Mouse (Mus musculus) E14TG2a.4 (cell line): ENCODE results near the gene Celf2.

Experiments used
- H3K27me3 ChIP-seq: 2 replicates; pipeline ENCODE4 v1.6.1; 2014; ENCODE audit warnings: low read length, control low read depth; ENCODE audit not compliant: insufficient read depth
- H3K36me3 ChIP-seq: 2 replicates; pipeline ENCODE4 v1.6.1; 2014; ENCODE audit warnings: low read length, control low read depth; ENCODE audit not compliant: insufficient read depth
- H3K4me1 ChIP-seq: replicated peaks from 2 replicates; pipeline ENCODE4 v1.6.1; 2014; ENCODE audit warnings: low read depth, low read length, control low read depth
- H3K4me3 ChIP-seq: replicated peaks from 2 replicates; pipeline ENCODE4 v1.5.1; 2014; ENCODE audit warnings: mild to moderate bottlenecking, low read length
- H3K9me3 ChIP-seq: 2 replicates; pipeline ENCODE4 v1.6.1; 2014; ENCODE audit warnings: low read length, control low read depth
- CTCF ChIP-seq: conservative IDR thresholded peaks from 2 replicates; pipeline ENCODE4 v1.5.1; 2014; ENCODE audit warnings: low read length
- NANOG ChIP-seq: IDR thresholded peaks from 2 replicates; pipeline ENCODE4 v1.6.1; 2014; ENCODE audit warnings: borderline replicate concordance, low read length, mixed read lengths
- POU5F1 ChIP-seq: IDR thresholded peaks from 2 replicates; pipeline ENCODE4 v1.6.1; 2014; ENCODE audit warnings: low read length, borderline replicate concordance

The Celf2 gene

GRCm38 (mm10) chr2:6923738-6924474, 585.5 kb downstream of the Celf2 start:
- no peak overlapping the region for H3K4me3 ChIP-seq
- no peaks in the 10 kb centered on the region for H3K27me3 ChIP-seq
- H3K4me1 ChIP-seq, result no peaks in the 10 kb centered on the region
- H3K36me3 ChIP-seq, result no peaks in the 10 kb centered on the region
- TF ChIP-seq NANOG (no peak), POU5F1 (no peak), CTCF (no peak)
- H3K9me3 ChIP-seq, result peaks cover 14% of the 10 kb centered on the region

GRCm38 (mm10) chr2:6915386-6915785, 594.0 kb downstream of the Celf2 start:
- H3K36me3 ChIP-seq, result no peaks in the 10 kb centered on the region
- no peak for TF ChIP-seq POU5F1
- no peak for TF ChIP-seq CTCF
- no peak for TF ChIP-seq NANOG
- no peaks in the 10 kb centered on the region for H3K27me3 ChIP-seq
- no peaks in the 10 kb centered on the region for H3K9me3 ChIP-seq
- H3K4me3 ChIP-seq, result no peak overlapping the region
- H3K4me1 ChIP-seq, result peaks cover 4% of the 10 kb centered on the region; the same call in 1 of the 2 replicates

GRCm38 (mm10) chr2:6913315-6913714, 596.0 kb downstream of the Celf2 start:
- H3K4me3 ChIP-seq, result no peak overlapping the region
- no peaks in the 10 kb centered on the region for H3K36me3 ChIP-seq
- no peaks in the 10 kb centered on the region for H3K27me3 ChIP-seq
- H3K9me3 ChIP-seq, result no peaks in the 10 kb centered on the region
- peaks cover 4% of the 10 kb centered on the region; the same call in 1 of the 2 replicates for H3K4me1 ChIP-seq
- TF ChIP-seq CTCF (no peak), POU5F1 (no peak), NANOG (no peak)

GRCm38 (mm10) chr2:6911932-6912331, 597.4 kb downstream of the Celf2 start:
- Histone ChIP-seq H3K4me1 (peaks cover 4% of the 10 kb centered on the region; the same call in 1 of the 2 replicates), H3K9me3 (no peaks in the 10 kb centered on the region)
- no peak for TF ChIP-seq CTCF
- no peak for TF ChIP-seq NANOG
- no peak for TF ChIP-seq POU5F1

GRCm38 (mm10) chr2:6909921-6910320, 599.4 kb downstream of the Celf2 start:
- TF ChIP-seq NANOG (no peak), POU5F1 (no peak), CTCF (no peak)
- Histone ChIP-seq H3K36me3 (no peaks in the 10 kb centered on the region), H3K4me3 (no peak overlapping the region), H3K27me3 (no peaks in the 10 kb centered on the region), H3K9me3 (no peaks in the 10 kb centered on the region), H3K4me1 (peaks cover 4% of the 10 kb centered on the region; the same call in 1 of the 2 replicates)

More at GRCm38 (mm10) chr2:6911932-6912331, 597.4 kb downstream of the Celf2 start:
- Histone ChIP-seq H3K4me3 (no peak overlapping the region), H3K36me3 (no peaks in the 10 kb centered on the region), H3K27me3 (no peaks in the 10 kb centered on the region)

- no peaks in the 10 kb centered on the region for H3K36me3 ChIP-seq
- no peaks in the 10 kb centered on the region for H3K9me3 ChIP-seq
Observed at GRCm38 (mm10) chr2:6904411-6904810, 605.0 kb downstream of the Celf2 start.

GRCm38 (mm10) chr2:6903251-6903763, 606.1 kb downstream of the Celf2 start:
- no peak for TF ChIP-seq CTCF
- no peak for TF ChIP-seq NANOG
- TF ChIP-seq POU5F1, result no peak
- H3K4me1 ChIP-seq, result no peaks in the 10 kb centered on the region
- no peak overlapping the region for H3K4me3 ChIP-seq
- no peaks in the 10 kb centered on the region for H3K9me3 ChIP-seq
- no peaks in the 10 kb centered on the region for H3K36me3 ChIP-seq
- no peaks in the 10 kb centered on the region for H3K27me3 ChIP-seq

More at GRCm38 (mm10) chr2:6904411-6904810, 605.0 kb downstream of the Celf2 start:
- TF ChIP-seq CTCF, result no peak
- no peak for TF ChIP-seq NANOG
- no peak for TF ChIP-seq POU5F1
- H3K4me3 ChIP-seq, result no peak overlapping the region
- no peaks in the 10 kb centered on the region for H3K4me1 ChIP-seq
- no peaks in the 10 kb centered on the region for H3K27me3 ChIP-seq

GRCm38 (mm10) chr2:6896896-6897295, 612.5 kb downstream of the Celf2 start:
- Histone ChIP-seq H3K9me3 (no peaks in the 10 kb centered on the region), H3K4me1 (no peaks in the 10 kb centered on the region), H3K27me3 (no peaks in the 10 kb centered on the region), H3K36me3 (no peaks in the 10 kb centered on the region), H3K4me3 (no peak overlapping the region)
- TF ChIP-seq NANOG, result no peak
